Mouse (Mus musculus) testis, postnatal 10 days (tissue): Measurements from ENCODE around the gene Ccnc.

ENCODE experiments used
- DNase-seq: peaks from one replicate; pipeline ENCODE4 v3.0.0; 2021; ENCODE audit warnings: low spot score

The Ccnc gene

DNA sequence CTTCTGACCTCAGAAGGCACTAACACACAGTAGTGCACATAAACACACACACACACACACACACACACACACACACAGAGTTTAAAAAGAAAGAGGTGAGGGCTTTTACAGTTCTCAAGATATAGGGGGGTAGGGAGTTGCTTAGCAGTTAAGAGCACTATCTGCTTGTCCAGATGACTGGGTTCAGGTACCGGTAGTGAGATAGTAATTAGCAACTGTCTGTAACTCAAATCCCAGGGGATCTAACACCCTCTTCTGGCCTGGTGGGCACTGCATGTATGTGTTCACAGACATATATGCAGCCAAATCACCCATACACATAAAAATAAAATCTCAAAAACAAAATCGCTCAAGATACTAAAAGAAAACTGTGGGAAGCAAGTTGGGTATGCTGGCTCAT, 74.1 kb downstream of the Ccnc start:
- DNase-seq = no peak

DNA sequence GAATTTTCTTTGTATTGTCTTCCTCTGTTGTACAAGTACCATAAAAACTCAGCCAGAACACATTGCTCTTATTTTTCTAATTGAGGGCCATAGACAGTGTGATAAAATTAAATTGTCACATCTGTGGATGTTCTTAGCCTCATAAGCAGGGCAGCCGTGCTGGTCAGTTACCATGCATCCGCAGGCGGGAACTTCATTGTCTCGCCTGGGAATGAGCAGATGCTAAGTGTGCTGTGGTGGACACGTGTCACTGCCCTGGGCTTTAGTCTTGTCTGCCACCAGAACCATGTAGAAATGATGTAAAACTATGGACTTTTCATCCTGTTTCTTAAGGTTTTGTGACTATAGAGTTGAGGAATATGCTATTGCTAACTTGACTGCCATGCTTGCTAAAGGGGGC, 79.7 kb downstream of the Ccnc start:
- DNase-seq = no peak
